Mouse (Mus musculus) frontal cortex, postnatal 10 days (tissue): ENCODE measurements around the gene Bbs2.
A peak's percentile ranks its signal among the peaks of the same experiment; 100 is the strongest.

Source experiments
- DNase-seq, 2 experiments: peaks; one replicate each; pipeline ENCODE4 v3.0.0; 2022; ENCODE audit warnings: low spot score in 2 of 2, mixed read lengths in 1 of 2

Bbs2 gene

GRCm38 (mm10) chr8:94098996-94099395, 268 bp upstream of the Bbs2 start:
- DNase-seq: no peak

- no peak for DNase-seq
These were observed 4.4 kb downstream of the Bbs2 start for GRCm38 (mm10) chr8:94094281-94094680.

- no peak for DNase-seq
These were observed 5.9 kb downstream of the Bbs2 start for GRCm38 (mm10) chr8:94092848-94093247.

- DNase-seq: no peak
These were observed 9.0 kb downstream of the Bbs2 start for GRCm38 (mm10) chr8:94089715-94090114.

GRCm38 (mm10) chr8:94087964-94088363, 10.8 kb downstream of the Bbs2 start:
- no peak for DNase-seq

- DNase-seq: no peak
These were observed 22.1 kb downstream of the Bbs2 start for GRCm38 (mm10) chr8:94076461-94077192.

- no peak for DNase-seq
These were observed 29.9 kb downstream of the Bbs2 start for GRCm38 (mm10) chr8:94068793-94069192.

GRCm38 (mm10) chr8:94066121-94066863, 32.4 kb downstream of the Bbs2 start:
- no peak for DNase-seq

GRCm38 (mm10) chr8:94057157-94057854, 41.4 kb downstream of the Bbs2 start:
- DNase-seq: peak in 1 of 2 experiments; percentile 46

GRCm38 (mm10) chr8:94052696-94053095, 46.0 kb downstream of the Bbs2 start:
- no peak for DNase-seq

GRCm38 (mm10) chr8:94047845-94048244, 50.9 kb downstream of the Bbs2 start:
- DNase-seq: no peak

GRCm38 (mm10) chr8:94037806-94038205, 60.9 kb downstream of the Bbs2 start:
- DNase-seq: no peak

GRCm38 (mm10) chr8:94036944-94037524, 61.7 kb downstream of the Bbs2 start, which contains the start of the genes Nudt21 and Ogfod1:
TSS of gene Nudt21 (minus strand) at chr8:94037031.
TSS of gene Ogfod1 (plus strand) at chr8:94037198.
- peak; percentile 92 to 94 for DNase-seq

GRCm38 (mm10) chr8:94036541-94036940, 62.2 kb downstream of the Bbs2 start:
- peak; percentile 45 to 54 for DNase-seq

- no peak for DNase-seq
These were observed 63.5 kb downstream of the Bbs2 start for GRCm38 (mm10) chr8:94035200-94035599.

GRCm38 (mm10) chr8:94033601-94034000, 65.1 kb downstream of the Bbs2 start:
- no peak for DNase-seq

GRCm38 (mm10) chr8:94029701-94030100, 69.0 kb downstream of the Bbs2 start:
- no peak for DNase-seq

GRCm38 (mm10) chr8:94023916-94024315, 74.8 kb downstream of the Bbs2 start:
- no peak for DNase-seq
